Mouse (Mus musculus): Measurements from ENCODE around the gene Spns2.

The Spns2 gene

DNA sequence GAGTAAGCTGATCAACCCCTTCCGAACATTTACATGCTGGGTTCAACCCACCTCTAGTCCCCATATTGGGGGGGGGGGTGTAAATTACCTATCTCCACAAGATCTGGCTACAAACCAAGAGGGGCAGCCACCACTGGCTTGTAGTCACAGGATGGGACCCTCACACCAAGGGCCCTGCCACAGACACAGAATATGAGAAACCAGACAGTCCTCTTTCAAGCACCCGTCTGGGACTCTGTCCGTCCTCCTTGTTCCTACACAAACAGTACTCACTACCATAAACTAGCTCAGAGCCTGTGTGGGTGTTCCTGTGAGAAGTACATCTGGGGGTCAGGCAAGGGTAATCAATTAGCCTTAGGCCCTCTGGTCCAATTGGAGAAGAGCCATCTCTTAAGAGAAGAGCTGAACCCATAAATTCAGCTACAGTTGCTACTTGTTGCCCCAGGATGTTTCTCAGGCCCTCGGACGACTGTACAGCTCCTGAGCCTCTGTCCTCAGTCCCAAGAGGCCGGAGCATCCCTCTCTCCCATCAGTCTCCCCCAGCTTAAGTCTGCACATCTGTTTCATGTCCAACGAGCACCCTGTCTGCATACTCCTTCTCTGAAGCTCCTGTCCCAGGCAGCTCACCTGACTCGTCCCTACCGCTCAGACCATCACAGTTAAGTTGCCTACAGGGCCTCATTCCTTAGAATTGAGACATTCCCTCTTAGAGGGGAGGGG lies 81.1 kb downstream of the Spns2 start:
- DNase-seq = no peak

DNA sequence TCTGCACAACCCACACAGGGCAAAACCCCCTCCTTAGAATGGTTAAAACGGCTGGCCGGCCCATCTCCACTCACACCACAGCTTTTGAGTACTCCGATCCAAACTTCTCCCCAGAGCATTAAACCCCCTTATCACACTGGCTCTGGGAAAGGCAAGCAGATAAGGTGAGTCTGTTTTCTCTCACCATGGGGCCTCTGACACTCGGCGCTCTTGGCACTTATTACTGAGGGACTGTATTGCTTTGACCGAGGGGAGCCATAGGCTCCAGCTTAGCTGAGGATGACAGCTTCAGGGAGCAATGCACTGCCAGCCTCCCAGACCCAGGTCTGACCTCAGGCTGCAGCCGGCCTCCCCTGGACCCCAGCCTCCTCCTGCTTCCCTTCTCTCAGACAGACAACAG lies 82.1 kb downstream of the Spns2 start:
- DNase-seq = no peak

GRCm38 (mm10) chr11:72407081-72407480 lies 82.6 kb downstream of the Spns2 start:
- no peak for DNase-seq

- DNase-seq = no peak
Measured at GRCm38 (mm10) chr11:72406079-72406675, 83.5 kb downstream of the Spns2 start.

- DNase-seq = no peak
Measured at GRCm38 (mm10) chr11:72405532-72405931, 84.2 kb downstream of the Spns2 start.

DNA sequence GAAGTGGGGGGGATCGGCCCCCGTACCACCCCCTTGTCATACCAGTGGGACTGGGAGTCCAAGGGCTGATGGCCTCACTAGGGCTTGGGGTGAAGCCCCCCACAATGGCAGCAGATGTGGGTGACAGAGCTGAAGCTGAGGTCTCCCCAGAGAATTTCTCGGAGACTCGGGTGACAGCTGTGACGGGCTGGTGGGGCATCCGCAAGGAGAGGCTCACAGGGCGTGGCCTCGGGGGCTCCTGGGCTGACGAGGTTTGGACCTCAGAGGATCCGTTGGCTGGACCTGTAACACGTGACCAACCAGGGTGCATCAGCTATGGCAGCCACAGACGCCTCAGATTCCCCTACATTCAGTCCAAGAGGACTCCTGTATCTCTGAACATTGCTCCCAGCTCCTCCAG lies 86.7 kb downstream of the Spns2 start:
- no peak for DNase-seq

DNA sequence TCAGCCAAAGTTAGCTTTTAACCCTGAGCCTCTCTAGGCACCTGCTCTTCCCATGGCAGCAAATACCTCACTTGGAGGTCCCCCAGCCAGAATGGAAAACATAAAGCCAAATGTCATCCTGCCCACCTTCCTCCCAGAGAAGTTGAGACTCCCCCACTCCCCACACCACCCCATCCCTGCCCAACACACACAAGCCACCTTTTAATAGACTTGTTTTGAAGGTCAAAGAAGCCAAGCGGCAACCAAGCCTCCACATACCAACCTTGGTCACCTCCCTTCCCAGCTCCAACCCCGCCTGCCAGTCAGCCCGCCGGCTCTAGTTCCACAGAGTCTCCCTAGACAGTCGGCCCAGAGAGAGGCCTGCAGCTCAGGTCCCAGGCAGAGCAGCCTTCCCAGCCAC lies 87.7 kb downstream of the Spns2 start:
- DNase-seq = no peak

All from spleen, adult 18-20 months (tissue).